Mouse (Mus musculus): ENCODE data around the gene Pdcd10. TPM values are rescaled to one million over a fixed set of nuclear protein-coding genes. Genes with fewer than 3 reads are reported as not detected.

Gene Pdcd10
- polyA plus RNA-seq, 1 experiment from 2014 or later: 80.3 TPM

DNA sequence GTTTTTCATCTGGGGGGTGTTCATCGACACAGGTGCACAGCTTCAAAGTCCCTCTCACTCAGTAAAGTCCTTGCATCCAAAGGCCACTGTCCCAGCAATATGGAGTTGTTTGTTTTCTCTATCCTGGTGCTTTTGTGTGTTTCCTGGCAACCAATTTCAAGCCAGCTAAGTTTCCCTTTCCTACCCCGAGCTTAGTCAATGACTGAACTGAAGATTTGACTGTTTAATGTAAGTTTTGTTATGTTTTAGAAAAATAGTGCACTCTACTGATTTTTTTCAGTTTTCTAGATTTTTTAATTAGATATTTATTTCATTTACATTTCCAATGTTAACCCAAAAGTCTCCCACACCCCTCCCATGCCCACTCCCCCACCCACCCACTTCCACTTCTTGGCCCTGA, 74.6 kb downstream of the Pdcd10 start, which contains the start of gene Wdr49:
Wdr49 (minus strand) TSS at position 101 of the 400 bp plus-strand sequence.
- H3K4me1 ChIP-seq (ENCODE audit: insufficient read depth, low read length): no peaks in the 10 kb centered on the region
- no peaks in the 10 kb centered on the region for H3K36me3 ChIP-seq (ENCODE audit: insufficient read depth, low read length)
- H3K27ac ChIP-seq (ENCODE audit: low read length): no peak within 1 kb of the TSS
- H3K27me3 ChIP-seq (ENCODE audit: insufficient read depth, low read length): no peaks in the 10 kb centered on the region
- no peak within 1 kb of the TSS for H3K4me3 ChIP-seq (ENCODE audit: low read length)
- WGBS: 60% methylated on average over 2 of the region's 2 CpGs
- no peak for ATAC-seq (ENCODE audit: low FRiP score, low TSS enrichment)
- H3K4me2 ChIP-seq (replicated peaks; ENCODE audit: low read depth, low read length): no peak within 1 kb of the TSS
- no peaks in the 10 kb centered on the region for H3K9me3 ChIP-seq (ENCODE audit: low read length)
- H3K9ac ChIP-seq (replicated peaks; ENCODE audit: low read length): no peak within 1 kb of the TSS

DNA sequence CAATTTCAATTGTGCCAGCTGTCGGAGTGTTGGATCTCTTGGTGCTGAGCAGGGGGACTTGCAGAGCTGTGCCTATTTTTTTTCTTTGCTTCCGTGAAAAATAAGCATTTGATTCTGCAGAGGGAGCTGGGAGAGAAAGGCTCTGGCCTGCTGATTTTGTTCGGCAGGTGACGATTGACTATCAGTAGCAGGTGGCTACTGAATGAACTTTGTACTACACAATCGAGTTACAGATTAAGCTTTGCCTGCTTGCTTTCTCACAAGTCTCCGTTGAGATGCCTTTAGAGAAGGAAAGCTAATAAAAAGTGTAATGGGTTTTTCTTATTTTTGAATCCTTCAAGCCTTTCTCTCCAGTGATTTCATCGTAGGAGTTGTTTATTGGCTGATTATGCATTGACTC, 81.5 kb downstream of the Pdcd10 start:
- Histone ChIP-seq H3K36me3 (ENCODE audit: insufficient read depth, low read length) (no peaks in the 10 kb centered on the region), H3K4me2 (replicated peaks; ENCODE audit: low read depth, low read length) (no peak overlapping the region), H3K9me3 (ENCODE audit: low read length) (no peaks in the 10 kb centered on the region), H3K9ac (replicated peaks; ENCODE audit: low read length) (no peak overlapping the region), H3K27me3 (ENCODE audit: insufficient read depth, low read length) (no peaks in the 10 kb centered on the region), H3K4me1 (ENCODE audit: insufficient read depth, low read length) (no peaks in the 10 kb centered on the region), H3K4me3 (ENCODE audit: low read length) (no peak overlapping the region), H3K27ac (ENCODE audit: low read length) (no peak overlapping the region)
- no peak for ATAC-seq (ENCODE audit: low FRiP score, low TSS enrichment)
- 76% methylated on average over 7 of the region's 7 CpGs for WGBS

DNA sequence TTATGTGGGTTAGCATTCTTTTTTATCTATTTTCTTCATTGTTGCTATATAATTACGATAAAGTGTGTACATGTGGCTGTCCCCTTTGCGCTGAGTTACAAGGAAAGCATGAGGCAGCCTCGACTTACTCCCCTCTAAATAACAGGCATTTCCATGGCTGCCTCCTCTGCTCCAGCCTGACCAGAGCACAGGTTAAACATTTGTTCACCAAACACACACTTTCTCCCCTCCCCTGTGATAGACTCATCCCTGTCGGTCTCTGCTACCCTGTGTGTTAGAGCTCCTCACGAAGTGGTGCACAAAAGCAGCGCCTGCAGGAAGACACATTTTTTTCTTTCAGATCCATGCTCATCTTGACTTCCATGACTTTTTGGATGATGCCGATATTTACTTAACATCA, 82.0 kb downstream of the Pdcd10 start:
- Histone ChIP-seq H3K9ac (replicated peaks; ENCODE audit: low read length) (no peak overlapping the region), H3K27ac (ENCODE audit: low read length) (no peak overlapping the region), H3K36me3 (ENCODE audit: insufficient read depth, low read length) (no peaks in the 10 kb centered on the region), H3K4me2 (replicated peaks; ENCODE audit: low read depth, low read length) (no peak overlapping the region), H3K4me1 (ENCODE audit: insufficient read depth, low read length) (no peaks in the 10 kb centered on the region), H3K9me3 (ENCODE audit: low read length) (no peaks in the 10 kb centered on the region), H3K27me3 (ENCODE audit: insufficient read depth, low read length) (no peaks in the 10 kb centered on the region), H3K4me3 (ENCODE audit: low read length) (no peak overlapping the region)
- 86% methylated on average over 7 of the region's 7 CpGs for WGBS
- ATAC-seq (ENCODE audit: low FRiP score, low TSS enrichment): no peak

DNA sequence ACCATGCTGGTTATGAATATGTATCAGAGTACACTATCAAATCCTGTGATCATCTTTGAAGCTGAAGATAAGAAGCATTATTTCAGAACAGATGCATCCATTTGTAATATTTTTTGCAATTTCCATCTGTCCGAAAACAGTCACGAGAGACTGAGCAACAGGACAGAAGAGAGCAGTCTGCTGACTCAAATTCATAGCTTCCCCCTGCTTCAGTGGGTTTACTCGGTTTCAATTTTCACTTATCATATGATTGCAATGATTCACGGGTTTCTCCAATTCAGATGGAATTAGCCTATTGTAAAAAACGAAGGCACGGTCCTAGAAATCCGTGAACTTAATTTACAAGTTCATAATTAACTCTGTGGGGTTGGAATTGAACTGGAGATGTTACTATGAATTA, 88.5 kb downstream of the Pdcd10 start:
- ATAC-seq (ENCODE audit: low FRiP score, low TSS enrichment): no peak
- H3K9ac ChIP-seq (replicated peaks; ENCODE audit: low read length): no peak overlapping the region
- H3K4me1 ChIP-seq (ENCODE audit: insufficient read depth, low read length): no peaks in the 10 kb centered on the region
- no peaks in the 10 kb centered on the region for H3K36me3 ChIP-seq (ENCODE audit: insufficient read depth, low read length)
- 75% methylated on average over 7 of the region's 7 CpGs for WGBS
- H3K27ac ChIP-seq (ENCODE audit: low read length): no peak overlapping the region
- H3K4me3 ChIP-seq (ENCODE audit: low read length): no peak overlapping the region
- no peak overlapping the region for H3K4me2 ChIP-seq (replicated peaks; ENCODE audit: low read depth, low read length)
- H3K9me3 ChIP-seq (ENCODE audit: low read length): no peaks in the 10 kb centered on the region
- H3K27me3 ChIP-seq (ENCODE audit: insufficient read depth, low read length): no peaks in the 10 kb centered on the region

Other genes with a start within 250 kb of the Pdcd10 start
- not detected in 2 replicates for gene Wdr49, start 74.7 kb downstream of the Pdcd10 start, polyA plus RNA-seq (2015; fragmentation: Nextera tagmentation; extraction: Ambion mirVana)
- gene Serpini1, start 691 bp upstream of the Pdcd10 start, polyA plus RNA-seq (2015; fragmentation: Nextera tagmentation; extraction: Ambion mirVana): 6.3 and 7.0 TPM in 2 replicates
- not detected in 2 replicates for gene Gm29133, start 191.3 kb upstream of the Pdcd10 start, polyA plus RNA-seq (2015; fragmentation: Nextera tagmentation; extraction: Ambion mirVana)

All from kidney, embryonic 16.5 days (tissue).